Mouse (Mus musculus): ENCODE data around the gene Ptar1.

DNA sequence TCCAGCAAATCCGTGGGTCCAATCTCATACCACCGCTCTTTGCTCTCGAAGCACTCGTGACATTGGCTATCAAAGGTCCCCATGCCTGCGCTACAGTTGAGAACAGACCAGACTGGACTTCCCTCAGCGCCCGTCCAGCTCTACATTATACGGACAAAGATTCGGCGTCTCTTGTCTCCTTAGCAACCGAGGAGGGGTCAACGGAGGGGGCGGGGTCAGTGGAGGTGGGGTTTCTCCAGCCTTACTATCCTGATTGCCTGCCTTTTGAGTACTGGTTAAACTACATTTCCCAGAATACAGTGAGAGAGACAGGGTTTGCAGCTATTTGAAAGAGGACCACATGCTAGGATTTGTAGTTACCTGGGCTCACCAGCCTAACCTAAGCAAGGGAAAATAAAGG lies 34.6 kb upstream of the Ptar1 start, which contains the start of gene 1700028P14Rik:
- TF ChIP-seq CTCF (conservative IDR thresholded peaks at IDR 0.05 in 1 of 2, IDR thresholded peaks at IDR 0.05 in 1 of 2; ENCODE audit: low read depth in 2 of 2, low read length in 2 of 2) (no peak), EP300 (IDR thresholded peaks at IDR 0.05; ENCODE audit: low read length) (no peak), ZMIZ1 (IDR thresholded peaks at IDR 0.05; ENCODE audit: low read depth, low read length) (no peak), MEF2A (IDR thresholded peaks at IDR 0.05; ENCODE audit: borderline replicate concordance, low read depth, low read length) (no peak), POLR2AphosphoS2 (IDR thresholded peaks at IDR 0.05; ENCODE audit: low read depth, low read length) (no peak), HCFC1 (IDR thresholded peaks at IDR 0.05; ENCODE audit: low read depth, low read length) (no peak), ZC3H11A (IDR thresholded peaks at IDR 0.05; ENCODE audit: low read depth, low read length) (no peak), TCF12 (IDR thresholded peaks at IDR 0.05; ENCODE audit: low read depth, low read length) (no peak), POLR2A (IDR thresholded peaks at IDR 0.05; ENCODE audit: low read depth, low read length) (no peak), BHLHE40 (IDR thresholded peaks at IDR 0.05; ENCODE audit: low read depth, low read length) (no peak), ELF1 (IDR thresholded peaks at IDR 0.05; ENCODE audit: low read depth, low read length) (no peak), MXI1 (IDR thresholded peaks at IDR 0.05; ENCODE audit: low read depth, low read length) (no peak), MAFK (IDR thresholded peaks at IDR 0.05; ENCODE audit: insufficient replicate concordance, low read length) (no peak), SIN3A (IDR thresholded peaks at IDR 0.05; ENCODE audit: low read length) (no peak)

All from CH12.LX (cell line).